Mouse (Mus musculus) megakaryocyte progenitor cell, adult 5-6 weeks (primary cell): Measurements from ENCODE around the gene Klf13. TPM values are rescaled to one million over a fixed set of nuclear protein-coding genes. Genes with fewer than 3 reads are reported as not detected.

Experiments used
- ATAC-seq: replicated peaks from 2 replicates; pipeline ENCODE4 v1.8.0; 2016; ENCODE audit warnings: mild to moderate bottlenecking, moderate TSS enrichment, inconsistent platforms; ENCODE audit not compliant: poor library complexity
- total RNA-seq, 2 experiments: library from RNA; stranded (forward) in 1 of 2; stranded (reverse) in 1 of 2; fragments of 157-497, 149-512 nt in 1 of 2; fragments of 200-1000 nt in 1 of 2; gene quantifications; 2 replicates each; pipeline versions ENCODE4 v1.2.3 to v1.2.4; 2015 to 2017

Gene Klf13
- total RNA-seq, 2 experiments from 2014 or later = 24.3 to 37.6 TPM

GRCm38 (mm10) chr7:63950931-63951607, 12.4 kb upstream of the Klf13 start:
- no peak for ATAC-seq

GRCm38 (mm10) chr7:63949176-63949575, 10.5 kb upstream of the Klf13 start:
- ATAC-seq = no peak

DNA sequence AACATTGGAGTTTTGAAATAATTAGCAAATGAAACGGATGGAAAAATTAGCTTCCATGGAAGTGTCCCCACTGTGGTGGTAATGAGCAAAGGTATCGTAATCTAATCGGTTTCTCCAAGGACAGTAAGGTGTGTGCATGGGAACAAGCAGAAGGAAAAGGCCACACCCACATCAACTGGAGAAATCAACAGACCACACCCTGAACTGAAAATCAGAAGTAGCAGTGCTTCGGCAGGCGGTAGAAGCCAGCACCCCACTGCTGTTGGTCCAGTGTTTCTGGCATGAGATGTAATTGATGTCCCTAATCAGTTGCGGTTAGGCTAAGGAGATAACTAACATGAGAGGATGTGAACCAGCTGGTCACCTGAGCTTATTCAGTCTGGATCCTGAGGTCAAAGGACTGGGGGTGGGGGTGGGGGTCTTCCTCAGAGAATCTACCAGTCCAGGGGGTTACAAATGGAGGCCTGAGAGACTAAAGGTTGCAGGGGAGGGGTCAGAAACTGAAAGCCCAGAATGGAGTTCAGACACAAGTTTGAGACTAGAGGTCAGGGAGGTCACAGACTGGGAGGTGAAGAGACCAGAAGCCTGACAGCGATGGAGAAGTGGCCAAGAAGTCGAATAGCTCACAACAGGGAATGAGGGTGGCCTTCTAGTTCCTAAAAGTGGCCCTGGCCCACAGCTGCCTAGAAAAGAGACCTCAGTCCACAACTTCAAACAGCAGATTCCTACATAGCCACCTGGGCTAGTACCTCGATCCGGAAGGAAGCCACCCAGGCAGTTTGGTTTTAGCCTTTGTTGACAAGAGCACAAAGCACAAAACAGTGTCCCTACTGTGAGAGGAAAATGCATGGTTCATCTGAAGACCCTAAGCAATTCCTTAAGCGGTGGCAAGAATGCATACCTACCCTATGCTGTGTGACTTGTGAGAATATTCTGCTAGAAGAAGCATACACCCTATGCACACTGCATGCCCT, 9.1 kb upstream of the Klf13 start:
- 0 out of 2 replicates have a peak, but pooled peaks have one; percentile 26 for ATAC-seq

DNA sequence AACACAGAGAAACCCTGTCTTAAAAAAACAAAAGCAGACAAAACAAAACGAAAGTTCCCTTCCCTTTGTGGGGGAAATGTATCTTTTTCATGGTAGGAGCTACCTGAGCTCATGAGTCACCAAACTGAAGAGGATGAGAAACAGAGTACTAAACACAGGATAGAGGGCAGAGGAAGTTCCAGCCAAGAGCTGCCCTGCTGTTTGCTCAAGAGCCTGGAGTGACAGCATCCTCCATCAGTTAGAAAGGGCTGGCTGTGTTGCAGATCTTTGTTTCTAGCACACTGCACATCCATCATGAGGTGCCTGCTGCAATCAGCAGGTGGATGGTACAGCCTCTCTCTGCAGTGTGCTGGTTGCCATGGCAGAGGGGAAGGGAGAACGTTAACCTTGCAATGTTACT, 5.2 kb upstream of the Klf13 start:
- no peak for ATAC-seq

DNA sequence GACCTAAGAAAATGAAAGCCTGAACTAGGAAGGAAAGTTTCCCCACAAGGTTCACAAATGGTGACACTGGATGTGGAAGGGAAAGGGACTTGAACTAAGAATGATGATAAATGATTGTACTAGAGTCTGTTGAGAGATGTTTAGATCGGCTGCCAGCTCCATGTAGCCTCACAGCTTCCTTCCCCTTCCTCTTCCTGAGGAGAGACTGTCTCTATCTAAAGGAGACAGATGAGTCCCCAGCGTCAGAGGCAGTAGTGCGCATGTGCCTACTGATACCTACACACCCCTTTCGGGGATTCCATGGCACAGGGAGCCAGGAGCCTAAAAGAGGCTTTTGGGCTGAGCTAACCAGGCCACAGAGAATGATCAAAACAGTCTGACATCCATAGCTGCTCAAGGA, 2.8 kb upstream of the Klf13 start:
- no peak for ATAC-seq

DNA sequence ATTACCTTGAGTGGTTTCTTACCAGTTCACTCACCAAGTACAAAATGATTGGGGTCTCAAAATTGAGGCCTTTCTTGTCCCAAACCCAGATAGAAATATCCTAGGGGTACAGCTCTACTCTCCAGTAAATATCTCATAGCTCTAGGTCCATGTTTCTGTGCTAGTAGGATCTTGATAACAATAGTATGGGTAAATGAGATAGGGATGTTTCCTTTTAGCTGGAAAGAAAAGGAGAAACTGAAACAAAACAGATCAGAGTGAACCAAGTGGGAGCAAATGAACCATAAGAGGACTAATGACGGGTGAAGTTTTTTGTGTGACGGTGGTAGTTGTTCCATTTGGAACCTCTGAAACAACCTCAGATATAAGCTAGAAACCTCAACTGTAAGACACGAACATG, 2.3 kb upstream of the Klf13 start:
- ATAC-seq = no peak

DNA sequence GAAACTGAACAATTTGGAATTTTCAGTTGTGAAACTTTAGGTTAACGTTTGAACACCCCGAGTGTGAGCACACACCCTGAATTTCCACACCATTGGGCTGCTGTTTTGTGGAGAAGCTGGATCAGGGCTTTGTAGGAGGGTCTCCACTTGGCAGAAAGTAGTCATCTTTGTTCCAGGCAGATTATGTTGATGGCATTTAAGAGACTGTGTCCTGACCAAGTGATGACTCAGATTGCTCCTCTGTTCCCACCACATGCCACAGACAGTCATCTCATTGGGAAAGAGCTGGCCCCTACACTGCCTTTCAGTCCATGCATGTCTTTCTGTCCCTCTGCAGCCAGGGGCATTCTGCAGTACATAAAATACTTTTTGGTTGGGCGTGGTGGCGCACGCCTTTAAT, 1.6 kb upstream of the Klf13 start:
- ATAC-seq = no peak

DNA sequence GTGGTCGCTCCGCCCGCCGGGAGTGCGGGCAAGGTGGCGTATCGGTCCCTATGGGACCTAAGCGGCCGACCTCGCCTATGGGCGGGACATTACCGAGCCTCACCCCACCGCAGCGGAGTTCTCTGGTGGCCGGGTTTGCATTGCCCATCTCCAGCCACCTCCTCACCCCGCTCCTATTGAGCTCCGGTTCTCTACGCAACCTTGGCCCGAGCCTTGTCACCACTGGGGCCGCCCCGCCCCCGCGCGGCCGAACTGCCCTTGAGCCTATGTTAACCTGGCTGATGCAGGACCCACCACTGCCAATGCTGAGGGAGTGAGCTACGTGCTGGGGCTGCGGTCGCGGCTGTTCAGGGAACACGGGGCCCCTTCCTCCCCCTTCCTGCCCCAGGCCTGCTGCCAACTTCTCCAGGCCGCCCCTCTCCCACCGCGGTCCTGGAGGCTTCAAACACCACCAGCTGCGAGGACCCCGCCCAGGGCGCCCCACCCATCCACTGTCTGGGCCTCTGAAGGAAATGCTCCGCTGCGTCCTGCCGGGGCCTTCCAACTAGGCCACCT, 759 bp upstream of the Klf13 start:
- peak; percentile 20 for ATAC-seq

DNA sequence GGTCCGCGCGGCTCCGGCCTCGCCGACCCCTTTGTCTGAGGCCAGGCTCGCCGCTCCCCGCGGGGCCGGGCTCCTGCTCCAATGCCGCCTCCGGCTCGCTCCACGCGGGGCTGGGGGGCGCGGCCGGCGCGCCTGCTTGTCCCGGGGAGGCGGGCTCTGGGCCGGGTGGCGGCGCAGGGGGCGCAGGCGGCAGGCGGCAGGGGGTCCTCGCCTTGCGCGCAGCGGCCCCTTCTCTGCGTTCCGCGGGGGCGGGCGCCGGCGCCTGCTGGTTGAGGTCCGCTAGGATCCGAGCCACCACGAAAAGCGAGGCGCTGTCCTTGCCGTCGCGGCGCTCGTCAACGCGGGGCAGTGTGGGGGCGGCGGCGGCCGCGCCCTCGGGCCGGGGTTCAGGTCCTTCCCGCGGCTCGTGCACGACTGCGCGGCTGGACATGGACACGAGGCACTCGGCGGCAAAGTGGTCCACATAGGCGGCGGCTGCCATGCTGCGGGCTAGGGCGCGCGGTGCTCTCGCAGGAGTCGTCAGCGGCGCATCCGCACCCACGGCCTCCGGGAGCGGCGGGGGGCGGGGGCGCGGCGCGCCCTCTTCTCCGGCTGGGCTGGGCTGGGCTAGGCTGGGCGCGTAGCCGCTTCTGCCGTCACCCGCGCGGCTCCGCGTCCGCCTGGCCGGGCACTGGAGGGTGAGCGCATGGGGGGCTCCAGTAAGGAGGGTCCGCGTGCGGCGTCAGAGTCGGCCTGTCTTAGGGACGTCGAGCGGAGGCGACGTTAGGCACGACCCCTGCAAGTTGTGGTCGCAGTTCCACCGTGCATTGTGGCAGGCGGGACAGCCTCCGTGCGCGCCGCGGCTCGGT, 425 bp downstream of the Klf13 start:
- no peak for ATAC-seq

GRCm38 (mm10) chr7:63937236-63938065, 1.3 kb downstream of the Klf13 start:
- ATAC-seq = peak; percentile 15

DNA sequence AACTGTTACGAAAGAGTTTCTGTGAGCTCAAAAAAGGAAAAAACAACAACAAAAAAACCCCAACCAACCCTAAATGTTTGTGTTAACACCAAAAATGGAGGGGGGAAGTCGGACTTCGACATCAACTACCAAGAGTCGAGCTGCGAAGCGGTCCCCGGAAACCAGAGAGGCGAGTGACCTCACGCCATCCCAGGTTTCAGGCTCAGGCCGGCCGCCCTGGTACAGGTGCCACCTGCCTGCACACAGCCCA, 1.8 kb downstream of the Klf13 start:
- ATAC-seq = no peak

GRCm38 (mm10) chr7:63936188-63936985, 2.3 kb downstream of the Klf13 start:
- peak; percentile 15 for ATAC-seq

DNA sequence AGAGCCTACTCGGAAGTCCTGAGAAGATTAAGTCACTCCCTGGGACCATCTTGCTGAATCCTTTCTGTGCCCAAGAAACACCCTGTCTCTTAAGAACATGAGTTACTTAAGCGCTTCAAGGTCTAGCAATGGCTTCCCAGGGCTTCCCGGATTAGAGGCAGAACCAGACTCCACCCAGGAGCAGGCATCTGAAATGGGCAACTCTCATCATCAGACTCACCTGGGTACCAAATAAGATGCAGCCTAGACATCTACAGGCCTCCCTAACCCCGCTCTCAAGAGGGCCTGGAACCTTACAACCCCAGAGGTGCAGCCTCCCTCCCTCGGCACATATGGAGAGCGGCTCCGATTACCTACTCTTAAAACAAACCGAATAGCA, 2.9 kb downstream of the Klf13 start:
- no peak for ATAC-seq

DNA sequence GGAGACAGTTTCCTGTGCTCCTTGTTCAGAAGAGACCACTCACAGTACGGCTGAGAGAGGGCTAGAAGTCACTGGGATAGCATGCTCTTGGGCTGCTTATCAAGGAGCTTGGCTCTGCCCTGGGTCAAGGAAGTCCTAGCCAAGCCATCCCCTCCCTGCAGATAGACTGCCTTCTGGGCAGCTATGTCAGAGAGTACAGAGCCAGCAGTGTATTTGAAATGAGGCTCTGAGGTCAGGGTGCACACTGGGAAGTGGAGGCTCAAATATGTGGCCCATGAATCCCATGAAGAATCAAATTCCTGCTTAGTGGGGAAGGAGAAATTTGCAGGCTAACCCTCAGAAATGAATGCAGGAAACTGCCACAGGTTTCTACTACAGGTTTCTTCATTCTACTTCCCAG, 4.2 kb downstream of the Klf13 start:
- no peak for ATAC-seq

DNA sequence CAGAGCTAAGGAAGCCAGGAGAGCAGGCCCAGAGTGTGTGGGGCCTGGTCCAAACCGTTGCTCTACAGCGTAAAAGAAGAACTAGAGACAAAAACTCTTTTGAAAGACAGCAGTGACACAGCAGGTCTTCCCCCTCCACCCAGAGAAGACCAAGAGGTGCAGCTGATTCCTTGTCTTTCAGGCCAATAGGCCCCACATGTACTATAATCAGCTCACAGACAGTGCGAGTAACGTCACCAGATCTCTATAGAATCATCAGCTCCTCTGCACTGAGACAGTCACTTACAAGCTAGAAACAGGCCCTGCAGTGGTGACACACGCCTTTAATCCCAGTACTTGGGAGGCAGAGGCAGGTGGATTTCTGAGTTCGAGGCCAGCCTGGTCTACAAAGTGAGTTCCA, 4.8 kb downstream of the Klf13 start:
- peak; percentile 22 for ATAC-seq

DNA sequence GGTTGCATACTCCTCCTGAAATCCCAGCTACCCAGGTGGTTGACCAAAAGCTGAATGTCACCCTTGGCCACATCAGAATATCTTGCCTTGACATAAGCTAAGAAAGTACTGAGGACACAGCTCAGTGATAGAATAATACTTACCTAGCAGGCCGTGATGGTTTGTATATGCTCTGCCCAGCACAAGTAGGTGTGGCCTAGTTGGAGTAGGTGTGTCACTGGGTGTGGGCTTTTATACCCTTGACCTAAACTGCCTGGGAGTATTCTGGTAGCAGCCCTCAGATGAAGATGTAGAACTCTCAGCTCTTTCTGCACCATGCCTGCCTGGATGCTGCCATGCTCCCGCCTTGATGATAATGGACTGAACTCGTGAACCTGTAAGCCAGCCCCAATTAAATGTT, 6.3 kb downstream of the Klf13 start:
- no peak for ATAC-seq

DNA sequence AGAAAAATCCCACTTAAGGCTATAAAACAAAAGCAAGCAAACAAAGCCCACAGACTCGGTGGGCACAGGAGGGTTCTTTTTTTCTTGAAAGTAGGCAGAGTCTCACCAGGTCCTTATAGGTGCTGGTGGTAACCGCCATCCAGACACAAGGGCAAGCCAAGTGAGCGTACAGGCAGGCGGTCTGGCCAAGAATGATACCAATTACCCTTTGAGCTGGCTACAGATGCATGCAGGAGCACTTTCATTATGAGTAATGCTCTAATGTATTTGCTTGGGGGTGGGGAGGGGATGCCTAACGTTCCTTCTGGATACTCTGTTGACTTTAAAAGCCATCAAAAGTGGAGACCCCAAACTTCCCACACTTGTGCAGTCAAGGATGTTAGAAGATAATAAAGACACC, 7.9 kb downstream of the Klf13 start:
- ATAC-seq = no peak

DNA sequence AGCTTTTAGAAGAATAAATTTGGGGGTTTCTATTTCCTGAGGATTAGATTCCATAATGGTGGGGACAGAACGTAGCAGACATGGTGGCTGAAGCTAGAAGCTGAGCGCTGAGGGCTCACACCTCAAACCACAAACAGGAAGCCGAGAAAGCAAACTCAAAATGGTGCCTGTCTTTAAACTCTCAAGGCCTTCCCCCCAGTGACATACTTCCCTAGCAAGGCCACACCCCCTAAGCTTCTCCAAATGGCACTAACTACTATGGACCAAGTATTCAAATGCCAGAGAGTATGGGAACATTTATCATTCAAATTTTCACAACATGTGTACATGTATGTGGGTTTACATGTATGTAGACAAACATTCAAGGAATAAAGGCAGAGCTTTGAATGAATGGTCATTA, 8.6 kb downstream of the Klf13 start:
- ATAC-seq = peak; percentile 54

GRCm38 (mm10) chr7:63929080-63929479, 9.6 kb downstream of the Klf13 start:
- ATAC-seq = peak; percentile 16

- ATAC-seq = no peak
Measured at GRCm38 (mm10) chr7:63927121-63927520, 11.6 kb downstream of the Klf13 start.
